Mouse (Mus musculus): ENCODE data around the gene Gm26897. TPM values are rescaled to one million over a fixed set of nuclear protein-coding genes. Genes with fewer than 3 reads are reported as not detected.

Gm26897 gene
- total RNA-seq (2021), result not detected
- long read RNA-seq, experiment 1, result 0 reads
- long read RNA-seq, experiment 2, result 0 reads

DNA sequence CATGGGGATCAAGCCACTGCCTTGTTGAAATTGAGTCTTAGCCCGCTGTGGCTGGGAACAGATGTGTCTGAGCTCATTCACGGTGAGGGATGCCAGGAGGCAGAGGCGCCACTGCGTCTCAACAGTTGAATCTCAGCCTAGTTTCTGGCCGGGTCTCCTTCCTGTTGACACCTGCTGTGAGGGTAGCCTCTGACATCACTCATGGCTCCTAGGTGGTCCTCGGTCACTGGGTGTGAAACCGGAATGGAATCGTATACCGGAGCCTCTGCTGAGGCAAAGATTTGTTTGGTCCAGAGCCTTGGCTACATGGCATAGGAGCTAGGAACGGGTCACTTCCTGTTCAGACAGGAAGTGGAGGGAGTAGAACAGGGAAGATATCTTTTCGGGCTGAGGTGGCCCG lies at the start of gene Gm26897:
Gene Gm26897 (plus strand): TSS at position 74 of the 400 bp plus-strand sequence.
- DNase-seq, result peak; percentile 31 to 38

DNA sequence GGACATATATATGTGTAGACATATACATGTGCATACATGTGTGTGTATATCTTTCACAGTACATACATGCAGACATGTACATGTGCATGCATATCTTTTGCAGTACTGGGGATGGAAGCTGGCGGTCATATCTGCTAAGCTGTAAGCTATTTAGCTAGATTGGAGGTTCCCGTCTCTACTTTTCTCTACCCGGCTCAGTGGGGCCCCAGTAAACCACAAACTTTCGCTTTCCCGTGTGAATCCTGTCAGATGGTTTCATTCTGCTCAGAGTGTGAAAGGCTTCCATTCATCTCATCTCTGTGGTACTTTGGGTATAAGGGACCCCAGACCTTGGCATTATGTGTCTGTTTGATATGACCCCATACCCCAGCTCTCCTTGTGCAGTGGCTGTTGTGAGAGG lies 46.4 kb upstream of the Gm26897 start:
- no peak for DNase-seq

DNA sequence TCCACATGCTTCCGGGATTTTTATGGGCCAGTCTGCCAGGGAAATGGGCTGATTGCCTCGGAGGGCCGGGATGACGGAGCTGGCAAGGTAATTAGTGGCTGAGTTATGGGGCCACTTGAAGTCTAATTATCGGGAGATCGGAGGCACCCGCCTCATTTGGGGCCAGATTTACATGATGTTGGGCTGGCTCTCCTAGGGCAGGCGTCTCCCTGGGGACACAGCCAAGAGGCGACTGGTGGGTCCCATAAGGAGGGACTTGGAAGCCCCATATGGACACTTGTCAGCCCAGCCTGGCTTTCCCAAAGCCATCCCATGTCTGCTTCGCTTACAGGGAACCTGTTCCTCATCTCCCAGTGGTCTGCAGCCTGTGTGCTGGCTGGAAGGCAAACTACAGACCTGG lies 45.1 kb upstream of the Gm26897 start:
- DNase-seq, result no peak

DNA sequence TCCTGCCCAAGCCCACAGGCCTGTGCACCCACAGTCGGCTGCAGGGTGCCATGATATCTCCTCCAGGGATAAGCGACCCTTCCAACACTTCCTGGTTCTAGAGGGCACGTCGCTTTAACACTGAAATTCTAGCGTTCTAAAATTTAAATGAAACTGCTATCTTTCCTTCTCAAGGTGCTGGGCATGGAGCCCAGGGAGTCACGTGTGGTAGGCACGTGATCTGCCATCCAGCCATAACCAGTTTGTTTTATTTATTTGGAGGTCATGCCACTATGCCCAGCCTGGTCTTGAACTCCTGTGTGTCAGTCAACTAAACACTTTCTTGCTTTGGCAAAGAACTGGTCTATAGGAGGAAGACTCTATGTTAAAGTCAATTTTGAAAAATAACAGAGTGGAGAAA lies 35.7 kb upstream of the Gm26897 start:
- DNase-seq, result no peak

DNA sequence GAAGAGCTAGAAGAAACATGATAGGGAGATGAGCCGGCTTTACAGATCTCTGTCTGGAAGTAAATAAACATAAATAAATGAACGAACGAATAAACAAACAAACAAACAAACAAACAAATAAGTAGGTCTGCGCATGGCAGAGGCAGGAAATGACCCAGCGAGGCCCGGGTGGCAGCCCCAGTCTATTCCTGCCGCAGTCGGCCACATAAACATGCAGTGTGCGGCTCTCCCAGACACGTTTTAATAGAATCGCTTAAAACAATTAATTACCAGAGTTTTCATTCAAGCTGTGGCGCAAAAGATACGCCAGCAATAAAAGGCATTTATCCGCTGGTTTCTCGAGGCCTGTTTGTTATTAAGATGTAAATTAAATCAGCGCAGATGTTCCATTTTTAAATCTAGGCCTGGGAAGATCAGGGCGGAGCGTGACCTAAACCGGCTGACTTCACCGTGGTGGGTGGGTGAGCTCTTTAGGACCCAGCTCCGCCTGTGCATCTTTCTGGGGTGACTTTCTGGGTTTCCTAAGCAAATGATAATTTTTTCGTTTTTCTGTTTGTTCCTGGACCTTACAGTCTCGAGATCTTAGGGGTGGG lies 33.9 kb upstream of the Gm26897 start:
- DNase-seq, result no peak

DNA sequence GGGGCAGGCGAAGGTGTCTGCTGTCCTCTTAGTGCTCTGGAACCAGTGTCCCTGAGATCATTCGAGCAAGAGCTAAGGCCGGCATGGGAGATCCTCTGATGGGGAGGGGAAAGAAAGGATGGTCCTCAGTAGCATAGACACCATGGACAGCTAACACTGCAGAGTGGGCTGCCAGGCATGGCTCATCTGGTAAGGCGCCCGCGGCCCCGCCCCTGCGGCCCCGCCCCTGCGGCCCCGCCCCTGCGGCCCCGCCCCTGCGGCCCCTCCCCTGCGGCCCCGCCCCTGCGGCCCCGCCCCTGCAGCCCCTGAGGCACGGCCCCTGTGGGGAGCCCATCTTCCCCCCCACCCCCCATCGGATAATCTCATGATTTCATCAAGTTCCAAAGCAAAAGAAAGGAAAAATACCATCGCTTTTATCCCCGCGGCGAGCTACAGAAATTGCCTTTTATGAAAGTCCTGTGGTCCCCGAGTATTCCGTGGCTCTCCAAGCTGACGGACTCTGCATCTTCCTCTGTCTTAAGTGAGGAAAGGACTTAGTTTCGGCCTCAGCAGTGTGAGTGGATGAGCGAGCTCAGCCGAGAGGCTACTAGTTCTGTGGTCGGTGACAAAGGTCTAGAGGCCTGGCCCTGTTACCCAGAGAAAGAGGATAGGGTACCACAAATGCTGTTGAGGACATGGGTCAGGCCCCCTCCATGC lies 31.9 kb upstream of the Gm26897 start:
- no peak for DNase-seq

DNA sequence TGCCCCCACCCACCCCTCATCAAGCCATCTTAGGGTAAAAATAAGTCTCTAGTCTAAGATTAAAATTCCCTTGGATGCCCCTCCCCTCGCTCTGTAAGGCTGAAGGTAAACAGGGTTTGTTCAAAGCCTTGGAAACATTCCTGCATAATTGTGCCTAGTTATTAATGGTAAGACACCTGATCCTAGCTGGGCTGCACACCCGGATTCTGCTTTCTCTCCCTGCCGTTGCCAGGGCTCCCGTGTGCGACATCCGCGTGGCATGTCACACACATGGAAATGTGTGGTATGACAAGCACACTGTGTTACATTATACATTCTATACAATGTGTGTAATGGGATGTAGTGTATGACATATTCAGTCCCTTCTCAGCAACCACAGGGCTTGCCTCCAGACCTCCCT lies 30.1 kb upstream of the Gm26897 start:
- DNase-seq, result no peak

DNA sequence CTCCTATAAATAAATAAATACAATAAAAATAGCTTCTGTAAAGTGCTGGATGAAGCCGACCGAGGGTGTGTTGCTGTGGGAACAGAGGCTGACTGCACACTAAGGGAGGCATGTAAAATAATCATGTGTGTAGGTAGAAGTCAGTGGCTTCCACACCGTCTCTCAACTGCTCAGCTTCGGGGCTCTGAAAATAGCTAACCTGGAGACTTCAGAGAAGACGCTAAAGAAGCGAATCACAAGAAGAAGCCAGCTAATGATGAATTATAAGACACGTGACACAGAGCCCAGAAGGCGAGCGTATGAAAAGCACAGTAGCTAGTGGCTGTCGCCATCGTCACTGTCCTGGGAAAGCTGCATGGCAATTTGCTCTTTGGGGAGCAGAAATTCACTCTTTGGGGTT lies 29.4 kb upstream of the Gm26897 start:
- DNase-seq, result no peak

DNA sequence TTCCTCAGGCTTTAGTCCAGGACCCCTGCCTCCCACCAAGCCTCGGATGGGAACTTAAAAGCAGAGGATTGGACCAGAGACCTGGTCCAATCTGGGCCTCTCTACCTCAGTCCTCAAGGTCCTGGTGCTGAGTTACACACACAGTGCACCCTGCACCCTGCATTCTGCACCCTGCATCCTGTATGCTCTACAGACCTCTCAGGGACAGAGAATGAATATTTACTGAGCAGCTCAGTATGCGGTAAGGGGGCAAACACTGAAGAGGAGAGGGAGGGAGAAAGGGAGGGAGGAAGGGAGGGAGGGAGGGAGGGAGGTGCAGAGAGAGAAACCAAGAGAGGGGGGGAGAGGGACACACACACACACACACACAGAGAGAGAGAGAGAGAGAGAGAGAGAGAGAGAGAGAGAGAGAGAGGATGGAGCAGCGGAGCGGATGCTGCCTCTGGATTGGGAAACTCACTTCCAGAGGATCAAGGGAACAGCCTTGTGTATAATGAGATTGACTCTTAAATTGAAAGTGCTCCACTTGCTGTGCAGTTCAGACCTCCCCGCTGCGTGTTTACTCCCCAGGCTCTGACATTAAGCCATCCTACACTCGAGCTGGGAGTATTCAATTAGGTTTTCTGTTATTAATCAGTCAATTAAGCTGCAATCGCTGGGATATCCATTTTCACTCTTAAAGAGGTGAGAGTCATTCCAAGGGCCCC lies 24.4 kb upstream of the Gm26897 start:
- DNase-seq, result no peak

DNA sequence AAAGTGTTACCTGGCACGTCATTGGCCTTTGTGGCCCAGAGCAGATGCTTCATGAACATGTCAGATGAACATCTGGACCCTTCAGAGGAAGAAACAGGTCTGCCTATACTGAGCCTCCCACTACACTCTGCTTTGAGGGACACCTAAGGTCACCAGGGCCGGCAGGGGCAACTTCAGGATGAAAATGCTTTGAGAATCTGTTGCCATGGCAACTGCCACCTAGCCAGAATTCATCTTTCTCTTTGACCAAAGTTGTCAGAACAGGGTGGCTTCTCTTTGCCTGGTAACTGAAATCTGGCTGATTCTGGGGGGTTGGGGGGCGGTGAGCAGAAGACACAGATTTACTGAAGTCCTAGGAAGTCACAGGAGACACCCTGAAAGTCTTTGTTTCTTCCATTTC lies 14.7 kb upstream of the Gm26897 start:
- DNase-seq, result no peak

DNA sequence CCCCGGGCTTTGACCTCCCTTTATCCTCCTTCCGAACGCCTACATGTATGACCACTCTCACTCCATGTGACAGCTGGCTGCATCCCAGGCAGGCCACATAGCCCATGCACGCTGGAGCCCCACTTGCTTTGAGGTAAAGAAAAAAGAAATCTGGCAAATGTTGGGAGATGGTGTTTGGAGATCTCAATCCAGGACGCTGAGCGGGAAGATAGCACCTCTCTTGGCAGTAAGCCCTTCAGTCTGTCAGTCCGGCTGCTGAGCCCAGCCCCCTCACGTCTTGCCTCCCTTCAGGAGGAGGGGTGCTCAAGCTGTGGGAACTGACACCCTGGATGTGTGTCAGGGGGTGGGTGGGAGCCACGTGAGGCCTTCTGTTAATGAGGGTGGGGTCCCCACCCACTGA lies 13.0 kb upstream of the Gm26897 start:
- DNase-seq, result no peak

DNA sequence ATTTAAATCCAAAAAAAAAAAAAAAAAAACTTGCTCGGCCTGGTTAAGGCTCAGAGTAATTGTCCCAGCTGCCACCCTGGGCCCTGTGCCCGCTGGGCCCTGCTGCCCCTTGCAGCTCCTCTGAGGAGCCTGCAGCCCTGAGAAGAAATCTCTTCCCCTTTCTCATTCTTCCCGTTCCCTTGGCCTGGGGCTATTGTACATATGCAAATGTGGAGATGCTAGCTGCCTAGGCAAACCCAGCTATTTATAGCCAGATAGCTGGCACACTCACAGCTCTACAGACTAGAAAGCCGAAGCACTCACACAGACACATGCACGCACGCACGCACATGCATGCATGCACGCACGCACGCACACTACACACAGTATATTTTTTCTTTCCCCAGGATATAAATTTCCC lies 9.0 kb upstream of the Gm26897 start:
- peak; percentile 32 to 41 for DNase-seq

DNA sequence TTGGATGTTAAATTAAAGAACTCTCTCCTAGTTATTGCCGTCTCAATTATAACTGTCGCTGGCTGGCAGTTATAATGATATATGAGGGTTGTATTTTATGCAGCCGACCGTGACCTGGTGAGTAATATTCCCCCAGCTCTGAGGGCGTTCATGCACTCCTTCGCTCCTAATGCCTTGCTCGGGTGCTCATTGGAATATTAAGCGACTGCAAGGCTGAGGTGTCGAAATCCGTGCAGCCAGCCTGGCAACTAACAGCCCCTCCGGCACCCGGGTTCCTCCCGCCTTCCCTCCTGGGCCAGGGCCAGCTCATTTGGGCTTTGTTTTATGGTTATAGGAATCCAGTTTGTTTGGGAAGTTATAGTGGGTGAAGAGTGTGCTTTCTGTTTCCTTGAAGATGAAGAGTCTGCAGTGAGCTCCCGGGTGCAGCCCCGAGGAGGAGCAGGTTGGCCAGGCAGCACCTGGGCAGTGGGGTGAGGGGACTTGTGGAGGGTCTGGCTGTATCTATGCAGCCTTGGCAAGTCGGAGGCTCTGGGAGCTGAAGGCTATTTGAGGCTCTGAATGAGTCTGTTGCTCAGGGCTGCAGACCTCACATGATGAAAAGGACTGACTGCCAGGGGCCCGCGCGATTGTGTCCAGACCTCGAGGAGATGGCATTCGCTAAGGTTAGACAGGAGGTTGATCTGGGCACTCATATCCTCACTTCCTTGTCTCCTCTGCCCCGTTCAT lies 8.4 kb upstream of the Gm26897 start:
- peak; percentile 43 to 46 for DNase-seq

DNA sequence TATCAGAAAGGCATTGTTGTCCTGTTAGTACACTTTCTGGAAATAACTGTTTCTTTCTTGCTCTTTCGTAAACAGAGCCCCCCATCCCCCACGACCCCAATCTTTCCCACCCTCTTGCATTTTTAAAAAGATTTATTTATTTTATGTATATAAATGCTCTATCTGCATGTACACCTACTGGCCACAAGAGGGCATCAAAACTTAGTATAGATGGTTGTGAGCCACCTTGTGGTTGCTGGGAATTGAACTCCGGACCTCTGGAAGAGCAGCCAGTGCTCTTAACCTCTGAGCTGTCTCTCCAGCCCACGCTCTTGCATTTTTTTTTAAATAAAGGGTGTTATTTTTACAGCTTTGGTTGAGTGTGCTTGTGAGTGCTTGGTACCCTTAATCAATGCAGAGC lies 5.3 kb upstream of the Gm26897 start:
- DNase-seq, result no peak

DNA sequence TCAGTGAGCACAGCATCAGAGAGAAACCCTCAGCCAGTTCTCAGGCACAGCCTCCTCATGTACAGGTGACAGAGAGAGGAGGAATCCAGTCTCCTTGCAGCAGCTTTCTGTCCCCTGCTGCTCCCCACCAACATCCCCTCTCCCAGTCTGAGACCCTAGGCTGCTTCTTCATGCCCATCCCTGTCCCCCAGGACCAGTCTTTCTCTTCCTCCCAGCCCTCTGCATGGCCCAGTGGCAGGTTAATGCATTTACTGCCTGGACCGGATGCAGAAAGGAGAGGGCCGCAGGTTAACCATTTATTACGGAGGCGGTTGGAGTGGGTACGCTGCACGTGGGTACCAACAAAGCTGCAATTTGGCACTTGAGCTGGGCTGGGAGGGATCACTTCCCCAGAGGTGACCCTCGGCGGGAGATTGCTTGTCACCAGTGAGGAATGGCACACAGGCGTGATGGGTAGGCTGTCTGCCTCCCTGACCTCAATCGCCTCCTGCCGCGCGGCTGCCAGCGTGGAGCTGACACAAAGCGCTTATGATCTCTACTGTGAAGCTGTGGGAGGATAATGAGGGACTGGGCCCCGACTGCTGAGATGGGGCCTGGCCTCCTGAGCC lies 3.1 kb upstream of the Gm26897 start:
- peak in 1 of 2 experiments; percentile 33 for DNase-seq

DNA sequence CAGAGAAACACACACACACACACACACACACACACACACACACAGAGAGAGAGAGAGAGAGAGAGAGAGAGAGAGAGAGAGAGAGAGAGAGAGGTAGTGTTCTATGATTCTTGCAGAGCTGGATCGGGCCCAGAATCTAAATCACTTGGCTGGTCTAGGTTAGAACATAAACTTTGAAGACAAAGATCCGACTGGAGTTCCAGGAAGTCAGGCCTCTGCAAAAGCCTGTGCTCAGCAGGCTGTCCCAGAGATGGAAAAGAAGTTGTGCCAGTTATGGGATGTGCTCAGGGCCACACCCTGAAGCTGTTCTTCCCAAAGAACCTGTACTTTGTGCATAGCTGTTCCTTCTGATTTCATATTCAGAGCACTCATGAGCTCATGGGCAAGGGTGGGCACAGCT lies 1.5 kb upstream of the Gm26897 start:
- DNase-seq, result no peak

DNA sequence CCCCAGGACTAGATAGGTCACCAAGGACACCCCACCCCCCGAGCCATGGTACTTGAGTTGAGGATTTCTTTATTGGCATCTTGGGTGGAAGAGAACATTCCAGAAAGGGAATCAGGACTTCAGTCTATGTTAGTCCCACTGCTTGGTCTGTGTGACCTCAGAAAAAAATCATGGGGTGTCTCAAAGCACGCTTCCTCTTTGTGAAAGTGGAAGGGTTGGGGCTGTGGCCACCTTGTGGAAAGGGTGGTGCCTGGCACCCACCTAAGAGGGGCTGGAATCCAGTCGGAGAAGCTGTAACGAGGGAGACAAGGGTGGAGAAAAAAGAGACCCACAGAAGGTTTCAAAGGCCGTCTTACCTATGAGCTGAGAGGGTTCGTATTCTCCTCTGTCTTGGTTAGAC lies 5.8 kb downstream of the Gm26897 start:
- DNase-seq, result no peak

DNA sequence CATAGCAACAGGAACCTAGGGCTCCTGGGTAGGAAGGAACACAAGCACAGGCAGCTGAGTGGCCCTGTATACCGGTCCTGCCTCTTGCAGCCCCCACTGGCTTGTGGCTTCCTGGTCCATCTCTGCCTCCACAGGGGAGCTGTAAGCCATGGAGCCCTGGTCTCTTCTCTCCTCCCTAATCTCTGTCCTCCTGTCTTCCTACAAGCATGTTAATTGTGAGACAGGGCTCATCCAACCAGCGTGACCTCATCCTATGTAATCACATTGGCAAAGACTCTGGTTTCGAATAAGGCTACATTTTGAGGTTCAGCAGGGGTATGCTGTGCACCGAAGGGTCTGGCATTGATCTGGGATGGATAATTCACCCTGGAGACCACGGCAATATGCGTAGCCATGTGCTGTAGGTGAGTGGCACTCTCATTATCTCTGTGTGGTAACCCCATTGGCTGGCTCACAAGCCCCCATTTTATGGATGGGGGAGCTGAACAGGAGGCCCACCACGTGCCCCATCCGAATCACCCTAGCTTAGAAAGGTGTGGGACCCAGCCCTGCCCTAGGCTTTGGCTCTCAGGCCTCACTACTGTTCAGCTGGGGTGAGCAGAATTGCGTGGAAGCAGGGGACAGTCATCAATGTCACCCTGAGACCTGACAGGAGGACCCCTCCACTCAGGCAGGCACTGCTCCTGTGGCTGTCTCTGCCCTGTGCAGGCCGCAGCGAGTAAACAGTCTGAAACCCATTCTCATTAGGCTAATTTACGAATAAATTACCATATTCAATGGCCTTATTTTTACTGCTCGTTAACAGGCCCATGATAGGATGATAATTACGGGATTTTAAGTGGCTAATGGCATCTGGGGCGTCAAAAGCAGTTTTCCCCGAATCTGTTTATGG lies 6.9 kb downstream of the Gm26897 start:
- DNase-seq, result no peak

DNA sequence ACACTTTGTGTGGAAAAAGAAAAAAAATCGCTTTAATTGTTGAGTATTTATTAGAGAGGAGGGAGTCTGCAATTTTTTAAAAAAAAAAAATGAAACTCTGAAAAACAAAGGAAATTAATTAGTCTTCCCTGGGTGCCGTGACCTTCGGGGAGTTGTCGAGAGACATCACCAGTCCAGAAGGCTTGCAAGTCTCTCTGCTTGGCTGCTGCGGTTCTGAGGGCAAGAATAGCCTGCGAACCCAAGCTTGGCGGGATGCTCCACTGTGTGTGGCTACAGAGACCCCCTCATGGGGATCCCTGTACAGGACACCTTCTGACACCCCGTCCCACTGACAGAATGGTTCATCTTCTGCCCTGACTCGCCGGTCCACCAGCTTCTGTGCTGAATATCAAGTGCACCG lies 7.6 kb downstream of the Gm26897 start:
- DNase-seq, result no peak

DNA sequence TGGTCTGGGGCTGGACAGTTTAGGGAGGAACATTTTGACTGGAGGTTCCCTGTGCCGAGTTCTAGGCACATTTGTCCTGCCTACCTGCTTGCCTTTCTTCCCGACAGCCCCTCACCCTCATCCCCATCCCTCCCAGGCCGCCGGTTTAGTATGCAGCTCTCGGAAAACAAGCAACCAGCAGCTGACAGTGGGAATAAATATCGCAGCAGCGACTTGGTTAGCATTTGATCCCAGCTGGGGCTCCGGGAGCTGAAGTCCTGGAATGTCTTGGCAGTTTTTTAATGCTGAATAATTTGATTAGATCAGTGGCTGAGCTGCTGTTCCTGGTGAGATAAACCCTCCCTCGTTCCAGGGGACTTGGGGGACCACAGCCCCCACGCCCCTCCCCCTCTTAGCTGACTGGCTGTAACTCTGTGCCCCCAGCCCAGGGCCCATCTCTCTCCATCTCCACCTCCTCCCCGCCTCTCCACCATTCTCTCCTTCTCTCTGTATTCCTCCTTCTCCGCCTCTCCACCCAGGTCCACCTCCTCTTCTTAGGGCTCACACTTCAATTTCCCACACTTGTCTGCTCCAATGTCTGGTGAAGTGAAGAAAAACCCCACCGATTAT lies 8.7 kb downstream of the Gm26897 start:
- DNase-seq, result peak in 1 of 2 experiments; percentile 33

DNA sequence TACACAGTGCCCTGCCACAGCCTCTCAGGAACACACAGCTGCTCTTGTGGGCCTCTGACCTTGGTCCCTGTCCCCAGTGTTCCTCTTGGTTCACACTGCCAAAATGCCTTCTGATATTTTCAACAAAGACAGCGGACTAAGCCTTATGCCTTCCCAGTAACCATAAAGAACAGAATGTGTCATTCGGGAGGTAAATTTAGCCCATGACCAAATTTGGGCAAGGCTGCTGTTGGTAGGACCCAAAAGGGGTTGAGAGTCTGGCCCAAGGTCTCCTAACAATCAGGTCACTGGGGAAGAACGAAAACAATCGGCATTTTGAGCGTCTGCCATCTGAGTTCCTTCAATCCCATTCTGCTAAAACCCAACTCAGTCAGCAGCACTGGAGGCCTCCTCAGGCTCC lies 15.9 kb downstream of the Gm26897 start:
- peak in 1 of 2 experiments; percentile 26 for DNase-seq
